Mouse (Mus musculus): ENCODE data around the gene Shc3.

Gene Shc3

DNA sequence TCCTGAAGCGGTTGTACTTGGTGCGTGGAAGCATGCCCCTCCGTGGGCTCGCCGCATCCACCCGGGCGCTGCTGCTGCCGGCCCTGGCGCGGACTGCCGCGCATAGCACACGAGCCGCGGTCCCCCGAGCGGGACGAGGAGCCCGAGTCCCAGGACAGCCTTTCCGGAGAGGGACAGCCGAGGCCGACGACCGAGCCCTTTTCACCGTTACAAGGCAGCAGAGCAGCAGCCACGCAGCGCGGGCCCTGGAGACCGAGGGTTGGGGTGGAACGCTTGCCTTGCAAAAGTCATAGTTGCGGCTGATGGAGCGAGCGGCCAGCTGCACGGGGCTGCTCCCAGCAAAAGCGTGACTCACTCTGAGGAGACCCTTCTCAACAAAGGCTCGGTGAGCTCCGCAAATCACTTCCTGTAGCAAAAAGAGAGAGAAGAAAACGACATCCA lies 1.8 kb downstream of the Shc3 start:
- peak; percentile 31 to 36 for DNase-seq

DNA sequence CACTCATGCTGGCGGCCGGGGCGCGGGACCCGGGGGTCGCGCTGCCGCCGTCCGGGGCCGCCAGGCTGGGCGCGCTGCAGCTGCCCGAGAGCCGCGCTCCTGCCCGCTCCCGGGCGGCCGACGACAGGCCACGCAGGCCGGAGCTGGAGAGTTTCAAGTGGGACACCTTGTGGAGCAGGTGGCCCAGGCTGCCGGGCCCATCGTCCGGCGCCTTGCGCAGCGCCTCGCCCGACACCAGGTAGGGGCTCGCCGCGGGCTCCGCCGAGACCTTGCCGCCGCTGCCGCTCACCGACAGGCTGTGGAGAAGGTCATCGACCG lies 2.2 kb downstream of the Shc3 start:
- peak in 1 of 2 experiments; percentile 29 for DNase-seq

DNA sequence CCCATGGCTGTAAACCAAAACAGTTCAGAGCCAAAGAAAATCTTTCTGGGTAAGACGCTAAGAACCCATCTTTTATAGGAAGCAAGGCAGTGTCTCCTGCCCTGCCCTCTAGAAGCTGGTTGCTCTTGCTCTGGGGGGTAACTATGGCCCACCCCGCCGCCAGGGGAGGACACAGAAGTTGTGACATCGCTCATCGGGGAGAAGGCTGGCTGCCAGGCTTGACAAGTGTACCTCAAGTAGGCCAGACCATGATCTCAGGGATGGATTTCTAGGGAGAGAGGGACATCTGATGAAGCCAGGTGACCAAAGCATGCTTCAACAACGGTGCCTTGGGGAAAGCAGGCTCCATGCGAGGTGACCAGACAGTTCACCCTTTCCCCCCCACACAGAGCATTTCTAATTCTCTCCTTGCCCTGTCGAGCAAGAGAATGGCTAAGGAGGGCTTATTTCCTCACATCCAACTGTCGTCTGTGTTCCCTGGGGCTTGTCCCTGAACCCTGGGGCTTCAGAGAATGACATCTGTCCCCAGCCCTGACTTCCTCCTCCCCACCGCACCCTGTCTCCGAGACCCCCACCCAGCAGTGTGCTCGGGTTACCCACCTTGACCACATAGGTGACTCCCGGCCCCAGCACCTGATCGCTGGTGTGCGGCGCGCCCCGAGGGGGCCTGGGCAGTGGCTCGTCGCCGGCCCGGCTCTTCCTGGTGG lies 2.7 kb downstream of the Shc3 start:
- DNase-seq, result peak in 1 of 2 experiments; percentile 8

DNA sequence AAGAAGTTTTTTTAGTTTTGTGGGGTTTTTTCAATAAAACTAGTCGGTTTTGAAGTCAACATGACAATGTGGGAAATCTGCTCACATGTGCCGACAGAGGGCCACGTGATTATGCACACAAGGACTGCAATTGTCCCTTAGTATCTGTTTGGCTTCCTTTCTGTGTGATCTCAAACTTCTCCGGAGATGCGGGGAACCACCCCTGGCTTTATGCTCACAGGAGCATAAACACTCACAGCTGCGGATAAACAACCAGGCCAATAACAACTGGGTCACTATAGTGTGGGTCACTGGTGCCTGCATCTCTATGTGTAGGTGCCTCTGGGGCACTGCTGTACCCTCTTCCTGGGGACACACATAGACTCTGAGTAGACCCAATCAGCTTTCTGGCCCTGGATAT lies 4.5 kb downstream of the Shc3 start:
- no peak for DNase-seq

DNA sequence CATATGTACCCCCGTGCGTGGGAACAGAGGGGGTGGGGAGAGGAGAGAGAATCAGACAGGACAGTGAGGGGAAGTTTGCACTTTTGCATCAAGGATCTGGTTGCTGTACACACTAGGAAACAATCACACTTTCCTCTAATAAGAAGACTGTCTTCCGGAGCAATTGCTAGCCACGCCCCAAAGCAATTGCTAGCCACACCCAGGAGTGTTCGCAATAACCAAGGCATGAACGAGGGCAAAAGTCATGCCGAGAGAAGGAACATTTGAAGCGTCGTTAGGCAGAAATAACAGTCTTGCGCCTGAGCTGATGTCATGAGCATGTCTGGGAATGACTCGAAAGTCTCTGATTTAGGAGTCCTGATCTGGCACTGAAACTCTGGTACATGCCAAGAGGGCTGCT lies 15.9 kb downstream of the Shc3 start:
- no peak for DNase-seq

DNA sequence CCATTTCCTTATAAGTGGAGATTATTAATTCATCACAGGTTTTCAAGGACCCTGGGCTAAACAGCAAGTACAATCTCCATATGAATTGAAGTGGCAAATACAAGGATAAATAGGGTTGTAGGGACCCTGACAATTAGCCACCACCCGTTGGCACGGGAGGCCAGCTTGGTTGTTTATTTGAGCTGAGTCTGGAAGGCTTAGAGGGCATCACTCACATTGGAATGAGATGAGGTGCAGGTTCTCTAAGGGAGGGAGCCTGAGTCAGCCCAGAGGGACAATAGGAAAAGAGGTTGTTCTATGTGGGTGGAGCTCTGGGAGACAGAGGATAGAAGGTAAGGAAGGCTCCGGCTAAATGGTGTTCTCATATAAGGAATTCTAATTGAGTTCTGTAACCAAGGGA lies 17.0 kb downstream of the Shc3 start:
- no peak for DNase-seq

DNA sequence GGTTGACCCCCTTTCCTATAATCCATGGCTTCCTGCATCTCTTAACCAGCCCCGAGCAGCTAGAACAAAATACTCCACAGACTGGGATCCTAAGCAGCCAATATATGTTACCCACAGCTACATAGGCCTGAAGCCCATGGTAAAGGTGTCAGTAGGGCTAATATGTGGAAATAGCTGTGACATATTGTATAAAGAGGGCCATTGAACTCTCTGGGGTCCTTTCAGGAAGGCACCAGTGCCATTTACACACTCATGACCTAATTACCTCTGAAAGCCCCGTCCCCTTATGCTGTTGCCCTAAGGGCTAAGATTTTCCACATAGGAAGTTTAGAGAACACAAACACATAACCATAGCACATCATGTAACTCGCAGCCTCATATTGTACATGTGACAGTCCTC lies 17.4 kb downstream of the Shc3 start:
- no peak for DNase-seq

DNA sequence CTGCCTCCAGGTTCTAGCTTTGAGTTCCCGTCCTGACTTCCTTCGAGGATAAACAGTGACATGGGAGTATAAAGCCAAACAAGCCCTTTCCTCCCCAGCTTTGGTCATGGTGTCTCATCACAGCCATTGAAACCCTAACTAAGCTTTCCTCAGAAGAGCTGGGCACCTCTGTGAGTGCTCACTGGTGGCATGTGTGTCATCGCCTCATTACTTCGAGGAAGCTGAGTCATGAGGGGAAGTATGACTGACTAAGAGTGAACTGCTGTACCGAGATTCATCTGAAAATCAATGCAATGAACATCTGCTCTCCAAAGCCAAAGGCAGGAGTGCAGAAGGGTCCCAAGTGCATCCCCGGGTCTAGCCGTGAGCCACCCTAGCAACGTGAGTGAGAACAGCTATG lies 29.4 kb downstream of the Shc3 start:
- DNase-seq, result no peak

DNA sequence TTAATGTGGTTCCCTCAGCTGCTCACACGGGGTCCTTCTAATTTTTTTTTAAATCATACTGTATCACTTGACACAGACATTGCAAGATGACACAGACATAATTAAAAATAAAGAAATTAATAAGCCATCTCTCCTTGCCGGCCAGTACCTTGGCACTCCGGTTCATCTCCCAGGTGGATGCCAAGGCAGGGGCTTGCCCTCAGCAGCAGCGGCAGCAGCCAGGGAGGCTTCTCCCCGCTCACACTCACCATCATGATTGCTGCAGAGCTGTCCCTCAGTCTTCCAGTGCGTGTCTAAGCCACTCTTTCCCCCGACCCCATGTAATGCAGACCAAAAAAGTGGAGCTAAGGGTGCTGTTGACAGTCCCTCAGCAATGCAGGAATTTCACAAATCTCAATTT lies 33.9 kb downstream of the Shc3 start:
- no peak for DNase-seq

DNA sequence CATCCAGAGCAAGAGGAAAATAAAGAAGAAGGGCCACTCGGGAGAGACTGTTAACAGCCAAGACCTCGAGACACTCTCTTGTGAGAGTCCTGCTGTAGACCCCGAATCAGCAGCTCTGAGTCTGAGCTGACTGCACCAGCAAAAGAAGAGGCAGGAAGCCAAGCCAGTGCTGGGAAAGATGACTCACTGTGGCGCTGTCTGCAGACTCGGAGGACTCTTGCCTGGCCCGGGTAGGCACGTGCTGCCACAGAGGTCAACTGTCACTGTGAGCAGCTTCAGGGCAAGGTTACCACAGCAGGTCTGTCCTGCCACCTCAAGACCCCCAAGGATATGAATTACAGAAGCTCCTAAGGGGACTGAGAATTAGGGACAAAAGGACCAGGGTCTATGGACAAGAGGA lies 42.7 kb downstream of the Shc3 start:
- peak; percentile 5 to 7 for DNase-seq

DNA sequence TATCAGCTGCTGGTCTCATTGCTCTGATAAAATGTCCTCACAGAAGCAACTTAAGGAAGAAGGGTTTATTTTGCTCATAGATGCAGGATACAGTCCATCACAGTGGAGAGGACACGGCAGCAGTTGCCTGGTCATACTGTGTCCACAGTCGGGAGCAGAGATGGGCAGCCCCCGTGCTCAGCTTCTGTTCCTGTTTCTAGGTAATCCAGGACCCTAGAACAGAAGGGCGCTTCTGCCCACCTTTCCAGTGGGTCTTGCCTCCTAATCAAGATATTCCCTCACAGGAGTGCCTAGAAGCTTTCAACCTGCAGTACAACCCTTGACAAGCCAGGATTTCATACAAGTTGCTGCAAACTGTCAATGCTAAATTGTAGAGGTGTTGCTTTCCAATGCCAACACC lies 44.9 kb downstream of the Shc3 start:
- no peak for DNase-seq

DNA sequence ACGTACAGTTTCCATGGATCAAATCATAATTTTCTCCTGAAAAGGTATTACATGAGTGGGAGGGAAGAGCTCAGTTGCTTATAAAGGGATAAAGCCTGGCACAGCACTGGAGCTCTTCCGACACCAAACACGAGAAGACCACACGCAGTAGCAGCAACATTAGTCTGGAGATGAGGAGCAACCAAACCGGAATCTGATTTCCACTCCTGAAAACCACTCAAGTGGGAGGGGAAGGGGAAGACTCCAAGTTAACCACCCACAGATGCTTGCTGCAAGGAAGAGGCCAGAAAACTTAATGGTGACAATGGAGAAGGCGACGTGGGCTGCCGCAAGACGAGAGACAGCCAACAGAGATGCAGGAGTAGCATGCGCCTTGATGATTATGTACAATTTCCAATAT lies 45.9 kb downstream of the Shc3 start:
- no peak for DNase-seq

DNA sequence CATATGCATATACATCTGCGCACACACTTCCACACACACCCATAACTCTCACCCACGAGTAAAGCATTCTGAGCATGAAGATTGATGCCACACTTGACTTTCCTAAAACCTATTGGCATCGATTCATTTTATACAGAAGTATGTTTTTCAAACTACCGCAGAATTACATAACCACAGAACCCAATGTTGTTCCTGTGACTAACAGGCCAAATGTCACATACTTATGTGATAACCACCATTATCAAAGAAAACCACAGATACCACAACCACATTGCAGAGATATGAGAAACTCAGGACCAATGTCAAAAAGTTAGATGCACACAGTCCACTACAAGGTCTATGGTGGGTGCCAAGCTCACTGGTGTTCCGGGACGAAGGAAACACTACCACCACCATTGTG lies 50.3 kb downstream of the Shc3 start:
- no peak for DNase-seq

DNA sequence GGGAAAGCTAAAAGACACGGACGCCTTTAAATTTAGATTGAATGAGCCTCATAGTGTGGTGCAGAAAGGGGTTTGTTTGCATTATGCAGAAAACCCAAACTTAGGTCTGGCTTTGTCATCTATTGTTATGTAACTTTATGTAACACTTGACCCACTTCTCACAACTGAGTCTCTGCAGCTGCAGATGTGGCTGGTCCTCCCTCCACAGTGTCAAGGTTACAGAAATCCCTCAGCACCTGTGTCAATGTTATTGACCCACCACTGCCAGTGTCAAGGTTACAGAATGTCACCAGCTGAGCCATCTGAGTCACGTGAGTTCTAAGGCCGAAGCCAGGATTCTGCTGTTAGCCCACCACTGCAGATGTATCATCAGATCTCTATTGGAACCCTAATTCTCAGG lies 51.3 kb downstream of the Shc3 start:
- no peak for DNase-seq

DNA sequence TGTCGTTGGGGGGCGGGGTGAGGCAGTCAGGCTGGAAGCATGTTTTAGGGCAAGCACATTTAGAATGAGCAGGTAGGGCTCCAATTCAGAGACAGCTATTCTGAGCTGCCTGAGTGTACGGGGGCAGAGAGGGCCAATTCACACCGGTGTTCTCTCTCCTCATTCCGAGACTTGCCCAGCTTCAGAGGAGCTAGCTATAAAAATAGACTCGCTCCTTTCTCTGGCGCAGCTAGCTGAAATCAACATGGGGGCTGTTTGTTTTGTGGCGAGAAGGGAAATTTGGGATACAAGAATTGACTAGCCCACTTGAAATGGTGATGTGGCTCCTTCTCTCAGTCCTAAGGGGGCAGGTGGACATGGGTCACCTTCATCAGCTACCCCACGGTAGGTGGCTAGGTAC lies 60.4 kb downstream of the Shc3 start:
- DNase-seq, result no peak

DNA sequence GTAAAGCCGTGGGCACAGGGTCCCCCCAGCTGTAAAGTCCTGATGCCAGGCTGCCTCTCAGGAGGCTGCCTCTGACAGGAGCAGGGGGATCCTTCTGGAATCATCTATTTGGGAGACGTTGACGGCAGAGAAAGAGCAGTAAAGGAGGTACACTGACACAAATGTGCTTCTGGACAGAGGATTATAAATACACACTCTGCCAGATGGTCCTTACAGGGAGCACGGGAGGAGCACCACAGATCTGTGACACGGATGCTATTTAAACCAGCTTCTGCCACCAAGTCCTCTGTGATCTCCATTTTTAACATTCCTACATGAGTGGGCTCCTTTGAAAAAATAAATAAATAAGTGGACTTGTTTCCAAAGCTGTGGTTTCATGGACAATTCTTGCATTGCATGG lies 63.5 kb downstream of the Shc3 start:
- no peak for DNase-seq

DNA sequence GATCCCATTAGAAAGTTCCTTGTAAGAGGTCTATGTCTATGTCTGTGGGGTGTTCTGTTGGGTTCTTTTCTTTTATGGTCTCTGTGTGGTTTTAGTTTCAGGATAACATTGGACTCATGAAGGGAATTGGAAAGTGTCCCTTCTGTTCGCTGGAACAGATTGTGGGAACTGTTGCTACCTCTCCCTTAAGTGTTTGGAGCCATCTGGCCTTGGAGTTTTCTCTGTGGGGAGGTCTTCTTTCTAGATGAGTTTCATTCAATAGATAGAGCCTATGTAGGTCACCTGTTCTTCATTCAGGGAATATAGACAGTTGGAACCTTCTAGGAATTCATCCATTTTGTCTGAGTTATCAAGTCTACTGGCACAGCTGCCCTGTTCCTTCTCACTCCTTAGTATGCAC lies 69.5 kb downstream of the Shc3 start:
- DNase-seq, result peak in 1 of 2 experiments; percentile 5

DNA sequence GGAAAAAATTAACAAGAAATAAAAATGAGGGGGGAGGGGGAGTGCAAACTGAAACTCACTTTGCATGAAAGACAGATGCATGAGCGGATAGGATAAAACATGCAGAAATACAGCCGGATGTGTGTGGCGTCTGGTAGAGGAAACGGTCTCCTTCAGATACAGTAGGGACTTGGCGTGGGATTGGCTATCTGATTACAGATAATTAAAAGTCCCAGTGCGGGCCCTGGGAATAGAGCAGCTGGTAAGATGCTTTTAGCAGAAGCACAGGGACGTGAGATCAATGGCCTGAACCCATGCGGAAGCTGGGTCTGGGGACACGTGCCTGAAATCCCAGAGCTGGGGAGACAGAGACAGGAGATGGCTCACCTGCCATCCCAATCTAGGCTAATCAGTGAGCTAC lies 75.5 kb downstream of the Shc3 start:
- DNase-seq, result no peak

DNA sequence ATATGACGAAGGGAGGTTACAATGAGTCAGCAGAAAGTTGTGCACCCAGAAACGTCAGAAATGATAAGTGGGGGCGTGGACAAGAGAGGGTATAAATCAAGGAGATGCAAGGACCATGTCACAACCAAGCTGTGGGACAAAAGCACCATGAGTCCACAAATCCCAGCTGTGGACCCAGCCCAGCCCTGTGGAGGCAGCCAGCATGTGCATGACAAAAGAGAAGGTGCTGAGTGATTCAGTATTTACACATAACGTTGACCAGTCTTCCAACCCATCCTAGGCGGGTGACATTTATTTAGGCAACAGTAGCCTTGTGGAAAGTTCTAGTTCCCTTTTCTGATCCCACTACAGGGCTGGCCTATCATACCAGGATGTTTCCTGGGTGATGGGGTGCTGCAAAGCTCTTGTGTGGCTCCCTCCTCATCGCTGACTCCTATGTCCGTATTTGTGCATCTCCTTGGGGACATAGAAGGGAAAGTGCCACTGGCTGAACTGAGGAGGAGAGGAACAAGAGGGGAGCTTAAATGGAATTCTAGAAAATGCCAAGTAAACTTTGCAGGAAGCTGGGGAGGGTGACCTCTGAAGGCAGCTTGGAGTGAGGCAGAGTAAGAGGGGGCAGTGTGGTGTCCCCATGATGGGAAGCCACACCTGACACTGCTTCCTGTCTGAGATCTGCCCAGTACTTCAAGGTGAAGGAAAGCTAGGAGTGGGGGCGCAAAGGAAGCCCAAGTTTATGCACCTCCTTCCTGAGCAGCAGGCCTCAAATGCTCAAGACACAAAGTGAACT lies 77.4 kb downstream of the Shc3 start:
- no peak for DNase-seq

DNA sequence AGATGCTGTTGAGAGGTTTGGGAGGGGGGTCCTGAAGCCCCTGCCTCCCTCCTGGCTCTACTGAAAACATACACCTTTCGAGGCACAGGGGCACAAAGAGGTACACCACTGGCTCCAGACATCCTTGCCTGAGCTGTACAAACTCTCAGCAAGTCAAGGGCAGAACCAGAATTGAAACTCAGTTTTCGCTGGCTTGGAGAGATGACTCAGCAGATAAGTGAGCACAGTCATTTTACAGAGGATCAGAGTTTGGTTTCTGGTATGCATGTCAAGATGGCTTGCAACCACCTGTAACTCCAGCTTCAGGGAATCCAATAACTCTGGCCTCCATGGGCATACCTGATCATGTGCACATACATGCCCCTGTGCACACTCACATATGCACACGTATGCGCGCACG lies 79.0 kb downstream of the Shc3 start:
- DNase-seq, result no peak

DNA sequence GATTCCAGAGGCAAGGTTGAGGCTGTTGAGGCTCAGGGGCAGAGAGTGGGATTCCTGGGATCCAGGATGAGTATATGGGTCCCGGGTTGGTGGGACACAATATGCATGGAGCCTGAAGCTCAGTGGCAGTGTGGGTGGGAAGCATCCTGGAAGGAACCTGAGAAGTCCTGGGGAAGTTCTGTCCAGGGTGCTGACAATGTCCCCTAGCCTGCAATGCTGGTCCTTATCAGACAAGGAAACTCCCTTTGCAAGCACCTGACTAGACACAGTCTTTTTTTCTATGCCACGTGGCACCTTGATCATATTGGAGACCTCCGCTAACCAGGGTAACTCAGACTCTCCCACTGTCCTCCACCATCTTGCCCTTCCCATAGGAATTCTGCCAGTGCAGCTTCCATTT lies 80.3 kb downstream of the Shc3 start:
- no peak for DNase-seq

DNA sequence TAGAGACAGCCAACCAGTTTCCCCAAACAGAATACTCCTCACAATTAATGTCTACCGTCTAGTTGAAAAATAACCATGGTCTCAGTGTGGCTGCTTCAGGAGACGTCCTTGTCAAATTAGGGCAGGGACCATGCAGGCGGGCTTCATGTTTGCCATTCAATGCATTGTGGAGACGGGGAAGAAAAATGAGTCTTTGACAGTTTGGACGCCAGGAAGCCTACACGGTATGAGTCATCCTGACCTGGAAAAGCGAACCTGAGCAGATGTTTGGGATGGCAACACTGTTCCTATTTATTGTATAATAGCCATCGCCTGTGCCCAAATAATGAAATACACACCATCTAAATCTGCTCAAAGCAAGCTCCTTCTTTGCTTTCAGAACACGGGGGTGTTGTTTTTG lies 83.9 kb downstream of the Shc3 start:
- no peak for DNase-seq

DNA sequence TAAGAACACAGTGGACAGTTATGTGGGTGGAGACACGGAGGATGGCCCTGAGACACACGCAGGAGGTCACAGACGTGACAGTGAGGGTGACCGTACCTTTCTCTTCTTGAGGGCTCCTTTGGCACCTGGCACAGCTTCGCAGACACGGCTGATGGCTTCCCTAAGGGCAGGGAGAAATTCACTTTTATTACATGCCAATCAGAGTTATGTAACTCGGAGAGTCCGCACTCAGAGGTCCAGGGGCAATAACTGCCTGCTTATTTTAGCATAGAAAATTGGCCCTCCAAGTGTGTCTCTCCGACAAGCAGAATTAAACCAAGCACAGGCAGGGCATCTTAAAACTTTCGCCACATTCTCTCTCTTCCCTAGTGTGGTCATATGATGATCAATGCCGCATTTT lies 86.4 kb downstream of the Shc3 start:
- DNase-seq, result no peak

DNA sequence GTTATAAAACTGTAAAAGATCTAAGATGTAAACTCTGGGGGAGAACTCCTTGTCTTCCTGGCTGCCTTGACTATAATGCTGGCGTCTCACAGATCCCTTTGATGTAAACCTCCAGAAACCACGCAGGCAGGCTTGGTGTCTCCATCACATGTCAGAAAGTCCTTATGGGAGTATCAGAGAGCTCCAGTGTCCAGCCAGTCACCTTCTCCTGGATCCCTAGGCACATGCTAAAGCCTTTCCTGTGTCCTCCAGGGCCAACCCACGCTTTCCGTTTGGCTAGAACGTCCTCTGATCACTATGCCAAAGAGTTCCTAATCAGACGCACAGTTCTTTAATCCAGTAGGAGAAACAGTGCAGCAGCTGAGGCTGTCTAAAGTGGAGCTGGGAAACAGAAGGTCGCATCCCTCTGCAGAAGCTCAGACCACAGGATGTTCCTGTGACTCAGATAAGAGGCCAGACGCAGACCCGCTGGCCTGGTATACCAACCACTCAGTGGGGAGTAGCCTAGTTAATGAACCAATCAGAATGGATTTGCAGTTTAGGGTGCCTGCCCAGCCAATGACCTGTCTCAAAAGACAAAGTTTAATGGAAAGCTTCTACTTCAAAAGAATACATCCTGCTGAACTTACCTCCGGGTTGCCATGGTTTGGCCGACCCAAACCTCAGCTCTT lies 88.7 kb downstream of the Shc3 start:
- DNase-seq, result peak in 1 of 2 experiments; percentile 6
